Mouse (Mus musculus) c-Kit-positive CD71-positive TER-119-positive erythroid progenitor cells, embryonic 14.5 days (primary cell): ENCODE results near the gene Syk.

Source experiments
- DNase-seq: peaks from one replicate; pipeline ENCODE4 v3.0.0-alpha.2; 2013; ENCODE audit warnings: low spot score

Syk gene

GRCm38 (mm10) chr13:52569194-52569769, 13.7 kb upstream of the Syk start:
- DNase-seq, result no peak

DNA sequence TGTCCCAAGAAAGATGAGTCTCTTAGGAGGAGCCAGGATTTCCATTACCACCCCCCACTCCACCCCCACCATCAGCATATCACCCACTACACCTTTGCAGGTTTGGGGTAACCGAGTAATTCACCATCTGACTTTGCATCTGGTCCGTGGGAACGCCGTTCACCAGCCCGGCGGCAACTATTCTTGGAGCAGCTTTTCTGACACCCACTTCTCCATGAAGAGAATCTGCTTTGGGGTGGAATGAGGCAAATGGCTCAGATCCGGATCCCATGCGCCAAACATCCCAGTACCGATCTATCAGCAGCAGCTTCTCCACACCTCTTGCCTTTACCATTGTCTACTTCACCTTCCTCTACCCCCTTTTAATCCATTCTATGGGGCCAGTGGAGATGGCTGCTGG, 12.7 kb upstream of the Syk start:
- DNase-seq, result no peak

DNA sequence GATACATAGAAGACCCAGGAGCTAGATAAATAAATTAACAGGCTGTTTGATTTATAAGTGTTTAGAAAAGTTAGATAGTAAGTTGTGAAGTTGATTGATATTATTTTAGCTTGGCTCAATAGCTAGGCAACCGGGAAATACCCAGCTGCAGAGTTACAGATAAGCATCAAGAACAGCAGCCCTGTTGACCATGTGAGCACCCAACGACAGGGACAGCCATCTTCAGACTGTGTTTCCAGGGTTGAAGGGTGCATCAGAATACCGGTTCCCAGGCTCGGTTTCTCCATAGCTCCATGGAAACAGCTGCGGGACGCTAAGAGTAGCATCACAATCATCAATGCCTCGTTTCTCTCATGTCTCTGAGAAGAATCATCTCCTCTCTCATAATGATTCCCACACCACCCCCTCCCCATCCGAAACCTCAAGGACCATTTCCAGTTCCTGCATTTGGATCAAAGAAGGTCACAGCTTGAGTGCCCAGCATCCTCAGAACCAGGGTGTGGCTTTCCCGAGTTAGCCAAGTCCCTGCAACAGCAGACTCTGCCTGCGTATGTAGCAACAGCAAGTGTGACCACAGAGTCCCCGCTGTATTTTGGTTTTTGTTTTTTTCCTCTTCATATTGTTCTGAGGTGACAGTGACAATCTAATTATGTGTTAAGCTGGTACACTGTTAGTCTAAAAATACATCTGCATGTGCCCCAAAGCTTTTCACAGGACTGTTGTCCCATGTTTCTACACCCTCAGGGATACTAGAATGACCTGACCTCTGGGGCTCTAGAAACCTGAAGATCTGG, 11.2 kb upstream of the Syk start:
- no peak for DNase-seq

GRCm38 (mm10) chr13:52572451-52573446, 10.2 kb upstream of the Syk start:
- no peak for DNase-seq

DNA sequence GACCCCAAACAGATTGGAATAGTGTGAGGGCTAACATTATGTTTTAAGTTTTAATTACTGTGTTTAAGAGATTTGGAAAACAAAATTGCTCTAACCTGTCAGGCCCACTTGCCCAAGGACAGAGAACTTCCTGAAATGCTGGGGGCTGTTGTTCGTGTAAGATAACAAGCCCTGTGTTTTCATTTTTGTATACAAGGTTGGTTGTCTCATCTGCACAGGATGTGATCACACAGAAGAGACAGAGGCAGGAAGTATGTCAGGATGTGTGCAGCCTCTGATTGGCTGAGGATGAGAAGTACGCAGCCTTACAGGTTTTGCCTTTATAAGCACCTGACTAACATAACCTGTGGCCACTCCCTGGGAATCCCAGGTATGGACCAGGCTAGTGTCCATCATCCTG, 8.7 kb upstream of the Syk start:
- no peak for DNase-seq

DNA sequence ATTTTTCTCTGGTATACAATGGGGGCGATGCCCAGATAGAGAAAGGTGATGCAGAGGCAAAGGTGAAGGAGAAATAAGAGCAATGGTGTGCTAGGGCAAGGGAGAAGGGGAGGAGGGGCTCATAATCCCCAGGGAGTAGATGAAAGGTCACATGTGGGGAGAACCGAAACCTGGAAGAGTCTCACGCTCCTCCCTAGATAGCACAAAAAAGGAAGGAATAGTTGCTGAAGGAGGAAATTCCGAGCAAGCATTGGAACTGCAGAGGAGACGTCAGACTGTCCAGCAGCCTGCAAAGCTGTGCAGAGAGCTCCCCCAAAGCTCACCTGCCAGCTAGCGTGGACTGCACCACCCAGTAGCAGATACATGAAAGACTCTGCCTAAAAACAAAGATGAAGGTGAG, 7.5 kb upstream of the Syk start:
- no peak for DNase-seq

DNA sequence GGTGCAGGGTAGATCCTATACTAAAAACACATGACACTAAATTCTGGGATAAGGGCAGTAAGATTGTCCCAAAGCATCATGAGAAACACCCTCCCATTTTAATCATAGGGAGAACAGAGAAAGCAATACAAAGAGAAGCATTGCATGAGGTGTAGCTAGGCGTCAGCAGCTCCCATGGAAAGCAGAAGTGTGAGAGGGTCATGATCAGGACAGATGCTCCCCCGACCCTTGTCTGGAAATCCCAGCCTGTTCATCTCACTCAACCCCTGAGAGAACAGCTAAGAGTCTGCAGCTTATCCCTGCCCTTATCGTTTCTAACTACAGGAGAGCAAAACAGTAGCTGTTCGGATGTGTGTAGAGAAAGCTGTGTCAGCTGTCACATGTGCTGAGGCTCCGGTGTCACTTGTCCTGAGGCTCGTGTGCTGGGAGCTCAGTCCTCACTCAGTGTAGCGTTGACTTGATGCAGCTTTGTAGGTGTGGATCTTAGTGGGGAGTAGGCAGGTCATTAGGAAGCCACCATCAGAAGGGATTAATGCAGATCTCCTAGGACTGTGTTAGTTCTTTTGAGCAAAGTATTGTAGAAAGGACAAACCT, 6.9 kb upstream of the Syk start:
- DNase-seq, result no peak

GRCm38 (mm10) chr13:52576841-52577240, 6.1 kb upstream of the Syk start:
- DNase-seq, result no peak

GRCm38 (mm10) chr13:52577326-52577920, 5.5 kb upstream of the Syk start:
- no peak for DNase-seq

- DNase-seq, result no peak
Observed at GRCm38 (mm10) chr13:52577939-52578338, 5.0 kb upstream of the Syk start.

- DNase-seq, result no peak
Observed at GRCm38 (mm10) chr13:52578776-52579175, 4.2 kb upstream of the Syk start.

- DNase-seq, result no peak
Observed at GRCm38 (mm10) chr13:52582506-52582877, 481 bp upstream of the Syk start.

- DNase-seq, result no peak
Observed at GRCm38 (mm10) chr13:52583943-52584562, 1.1 kb downstream of the Syk start.

- no peak for DNase-seq
Observed at GRCm38 (mm10) chr13:52584654-52585455, 1.9 kb downstream of the Syk start.

DNA sequence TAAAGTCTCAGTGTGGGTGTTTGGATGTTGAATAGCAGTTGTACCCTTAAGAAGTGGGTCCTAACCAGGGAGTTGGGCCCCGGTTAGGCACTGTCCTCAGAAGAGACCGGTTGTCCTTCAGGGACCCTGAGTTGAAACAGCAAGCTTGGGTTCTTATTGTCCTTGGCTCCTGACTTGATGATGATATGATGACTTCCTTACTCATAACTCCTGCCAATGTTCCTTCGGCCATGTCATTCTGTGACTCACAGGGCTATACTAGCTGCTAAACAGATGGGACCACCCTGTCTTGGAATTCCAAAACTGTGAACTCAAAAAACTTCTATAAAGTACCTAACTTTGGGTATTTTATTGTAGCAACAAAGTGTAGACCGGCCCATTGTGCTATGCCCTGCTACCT, 4.8 kb downstream of the Syk start:
- no peak for DNase-seq

DNA sequence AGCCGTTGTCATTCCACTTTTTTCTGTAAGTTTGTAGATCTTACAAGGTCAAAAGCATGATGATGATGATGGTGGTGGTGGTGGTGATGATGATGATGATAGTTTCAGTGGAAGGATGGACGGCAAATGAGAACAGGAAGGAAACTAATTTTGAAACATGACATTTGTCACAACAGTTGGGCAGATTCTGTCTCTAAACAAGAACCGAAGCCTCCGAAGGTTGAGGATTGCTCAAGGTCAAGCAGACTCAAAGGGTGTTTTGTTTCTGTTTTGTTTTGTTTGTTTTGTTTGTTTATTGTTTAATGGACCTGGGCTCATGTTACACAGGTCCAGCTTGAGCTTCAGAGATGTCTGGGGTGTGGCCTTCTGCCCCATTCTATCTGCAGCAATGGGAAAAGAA, 6.1 kb downstream of the Syk start:
- DNase-seq, result no peak

- DNase-seq, result no peak
Observed at GRCm38 (mm10) chr13:52591831-52592230, 8.9 kb downstream of the Syk start.

DNA sequence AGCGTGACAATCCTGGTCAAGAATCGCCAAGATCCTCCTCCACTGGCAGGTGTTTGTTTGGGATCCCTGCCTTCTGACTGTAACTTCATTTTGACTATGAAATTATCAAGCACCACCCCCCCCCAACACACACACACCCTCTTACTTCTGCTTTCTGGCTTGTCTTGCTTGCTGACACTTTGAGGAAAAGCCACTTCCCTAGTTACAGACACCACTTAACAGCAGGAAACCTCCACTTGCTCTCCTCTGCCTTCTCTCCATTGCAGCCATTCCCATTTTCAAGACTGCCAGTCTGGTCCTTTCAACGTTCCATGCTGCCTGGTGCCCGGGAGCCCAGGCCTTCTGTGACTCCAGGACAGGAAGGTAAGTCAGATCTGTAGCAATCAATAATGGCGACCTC, 13.7 kb downstream of the Syk start:
- DNase-seq, result no peak

DNA sequence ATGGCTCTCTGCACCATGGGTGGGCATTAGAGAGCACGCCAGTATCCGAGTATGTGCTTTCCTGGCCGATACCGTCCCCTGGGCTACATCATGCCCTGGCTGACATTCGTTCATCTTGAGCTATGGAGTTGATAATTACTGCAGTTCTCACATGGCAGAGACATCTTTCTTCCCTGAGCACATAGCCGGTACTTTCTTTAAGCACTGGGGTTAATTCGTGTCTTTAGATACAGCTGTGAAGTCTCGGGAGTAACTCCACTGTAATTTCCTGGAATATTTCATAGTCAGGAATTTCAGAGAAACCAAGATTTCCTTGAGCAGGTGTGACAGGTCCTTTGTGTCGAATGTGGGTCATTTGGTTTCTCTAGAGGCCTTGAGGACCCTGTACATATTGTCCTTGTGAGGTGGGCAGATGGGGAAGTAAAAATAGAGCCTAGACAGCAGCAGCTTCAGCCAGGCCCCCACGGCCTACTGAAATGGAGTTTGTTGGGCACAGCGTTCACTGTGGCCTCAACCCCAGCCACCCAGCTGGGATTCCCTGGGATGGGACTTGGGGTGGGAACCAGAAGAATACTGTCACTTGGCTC, 14.2 kb downstream of the Syk start:
- no peak for DNase-seq

- no peak for DNase-seq
Observed at GRCm38 (mm10) chr13:52598233-52598632, 15.3 kb downstream of the Syk start.
